Mouse (Mus musculus) 416B (cell line): Measurements from ENCODE around the gene Lgals2.
A peak's percentile ranks its signal among the peaks of the same experiment; 100 is the strongest.
"Not testable (repeated sequence)": the region's sequence is repeated elsewhere in the genome, so short reads cannot be mapped to it uniquely, and the experiment has no call there.

Source experiments
- DNase-seq: peaks from one replicate; pipeline ENCODE4 v3.0.0; 2011; ENCODE audit warnings: low read depth

Gene Lgals2

GRCm38 (mm10) chr15:78874989-78875388, 19.7 kb upstream of the Lgals2 start:
- DNase-seq = no peak

- DNase-seq = no peak
Observed at GRCm38 (mm10) chr15:78873803-78874435, 18.6 kb upstream of the Lgals2 start.

- DNase-seq = peak; percentile 40
Observed at GRCm38 (mm10) chr15:78872021-78872608, 16.8 kb upstream of the Lgals2 start.

- peak; percentile 80 for DNase-seq
Observed at GRCm38 (mm10) chr15:78869775-78870174, 14.4 kb upstream of the Lgals2 start.

- peak; percentile 42 for DNase-seq
Observed at GRCm38 (mm10) chr15:78868826-78869233, 13.5 kb upstream of the Lgals2 start.

- no peak for DNase-seq
Observed at GRCm38 (mm10) chr15:78868398-78868797, 13.1 kb upstream of the Lgals2 start.

GRCm38 (mm10) chr15:78863852-78864253, 8.5 kb upstream of the Lgals2 start:
- no peak for DNase-seq

- peak; percentile 28 for DNase-seq
Observed at GRCm38 (mm10) chr15:78863154-78863553, 7.8 kb upstream of the Lgals2 start.

- no peak for DNase-seq
Observed at GRCm38 (mm10) chr15:78862280-78862679, 7.0 kb upstream of the Lgals2 start.

GRCm38 (mm10) chr15:78859714-78860113, 4.4 kb upstream of the Lgals2 start:
- DNase-seq = no peak

- no peak for DNase-seq
Observed at GRCm38 (mm10) chr15:78859311-78859710, 4.0 kb upstream of the Lgals2 start.

GRCm38 (mm10) chr15:78857009-78857408, 1.7 kb upstream of the Lgals2 start:
- no peak for DNase-seq

- peak; percentile 88 for DNase-seq
Observed at GRCm38 (mm10) chr15:78851505-78852153, 3.7 kb downstream of the Lgals2 start.

GRCm38 (mm10) chr15:78850944-78851343, 4.4 kb downstream of the Lgals2 start:
- no peak for DNase-seq

GRCm38 (mm10) chr15:78850059-78850824, 5.1 kb downstream of the Lgals2 start:
- no peak for DNase-seq

- no peak for DNase-seq
Observed at GRCm38 (mm10) chr15:78849485-78849884, 5.8 kb downstream of the Lgals2 start.

GRCm38 (mm10) chr15:78848467-78848866, 6.9 kb downstream of the Lgals2 start:
- DNase-seq = peak; percentile 69

GRCm38 (mm10) chr15:78846805-78847204, 8.5 kb downstream of the Lgals2 start:
- not testable (repeated sequence) for DNase-seq

- DNase-seq = no peak
Observed at GRCm38 (mm10) chr15:78846352-78846751, 9.0 kb downstream of the Lgals2 start.

- no peak for DNase-seq
Observed at GRCm38 (mm10) chr15:78845867-78846266, 9.5 kb downstream of the Lgals2 start.

GRCm38 (mm10) chr15:78845321-78845720, 10.0 kb downstream of the Lgals2 start:
- no peak for DNase-seq

GRCm38 (mm10) chr15:78844791-78845190, 10.5 kb downstream of the Lgals2 start:
- no peak for DNase-seq
